Mouse (Mus musculus) ES-Bruce4 (cell line): Measurements from ENCODE around the gene Acan.

Experiments
- CTCF ChIP-seq: IDR thresholded peaks from one replicate; pipeline ENCODE4 v1.8.1; 2011; ENCODE audit warnings: low read depth, low read length
- POLR2A ChIP-seq: IDR thresholded peaks from one replicate; pipeline ENCODE4 v1.8.1; 2011; ENCODE audit warnings: low read length; ENCODE audit not compliant: insufficient read depth

DNA sequence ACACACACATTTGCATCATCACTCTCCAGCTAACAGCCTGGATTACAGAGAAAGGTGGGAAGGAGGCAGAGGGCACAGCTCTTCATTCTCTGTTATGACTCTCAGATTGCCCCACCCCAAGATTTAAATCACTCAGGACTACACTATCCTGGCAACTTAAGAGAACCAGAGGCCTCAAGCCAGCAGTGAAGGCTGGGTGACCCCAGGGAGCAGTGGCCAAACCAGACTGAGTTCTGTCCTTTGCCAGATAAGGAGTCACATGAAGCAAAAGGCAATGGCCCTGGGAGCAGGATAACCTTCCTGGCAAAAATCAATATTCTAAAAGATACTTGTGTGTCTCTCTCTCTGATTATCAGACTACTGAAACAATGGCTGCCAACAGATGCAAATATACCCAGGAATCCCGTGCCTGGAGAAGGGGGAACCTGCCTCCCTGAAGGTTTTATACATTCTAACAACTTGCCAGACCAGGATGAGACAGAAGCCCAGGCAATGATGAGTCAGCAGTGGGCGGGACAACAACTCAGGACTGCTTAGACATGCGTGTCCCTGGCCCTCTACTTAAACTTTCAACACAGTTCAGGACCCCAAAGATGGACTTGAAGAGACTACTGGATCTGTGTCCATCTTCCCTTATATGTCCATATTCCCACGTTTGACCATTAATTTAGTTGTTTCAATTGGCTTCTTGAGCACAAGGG is 86.8 kb downstream of the Acan start:
- no peak for TF ChIP-seq CTCF
- no peak for TF ChIP-seq POLR2A
